Mouse (Mus musculus) yolk sac, embryonic 10.5 days (tissue): ENCODE data around the gene Fam81a.

Experiments used
- DNase-seq: peaks from one replicate; pipeline ENCODE4 v3.0.0-alpha.2; 2017; ENCODE audit warnings: low spot score

The Fam81a gene

GRCm38 (mm10) chr9:70053411-70053810 lies 88.9 kb downstream of the Fam81a start:
- no peak for DNase-seq

- DNase-seq: no peak
Observed at GRCm38 (mm10) chr9:70052730-70053129, 89.6 kb downstream of the Fam81a start.

GRCm38 (mm10) chr9:70049839-70050238 lies 92.5 kb downstream of the Fam81a start:
- DNase-seq: no peak

- no peak for DNase-seq
Observed at GRCm38 (mm10) chr9:70049416-70049783, 93.0 kb downstream of the Fam81a start.

GRCm38 (mm10) chr9:70048751-70049415 lies 93.5 kb downstream of the Fam81a start:
- no peak for DNase-seq

GRCm38 (mm10) chr9:70048280-70048679 lies 94.1 kb downstream of the Fam81a start:
- DNase-seq: no peak

- DNase-seq: no peak
Observed at GRCm38 (mm10) chr9:70047839-70048238, 94.5 kb downstream of the Fam81a start.

GRCm38 (mm10) chr9:70046255-70046654 lies 96.1 kb downstream of the Fam81a start:
- DNase-seq: no peak

- DNase-seq: no peak
Observed at GRCm38 (mm10) chr9:70044865-70045264, 97.5 kb downstream of the Fam81a start.

- DNase-seq: no peak
Observed at GRCm38 (mm10) chr9:70042935-70043334, 99.4 kb downstream of the Fam81a start.

GRCm38 (mm10) chr9:70042137-70042536 lies 100.2 kb downstream of the Fam81a start:
- DNase-seq: no peak

- no peak for DNase-seq
Observed at GRCm38 (mm10) chr9:70040570-70040969, 101.8 kb downstream of the Fam81a start.

- DNase-seq: no peak
Observed at GRCm38 (mm10) chr9:70039597-70040385, 102.6 kb downstream of the Fam81a start.
